Mouse (Mus musculus): ENCODE results near the gene Klhl28.

The Klhl28 gene

DNA sequence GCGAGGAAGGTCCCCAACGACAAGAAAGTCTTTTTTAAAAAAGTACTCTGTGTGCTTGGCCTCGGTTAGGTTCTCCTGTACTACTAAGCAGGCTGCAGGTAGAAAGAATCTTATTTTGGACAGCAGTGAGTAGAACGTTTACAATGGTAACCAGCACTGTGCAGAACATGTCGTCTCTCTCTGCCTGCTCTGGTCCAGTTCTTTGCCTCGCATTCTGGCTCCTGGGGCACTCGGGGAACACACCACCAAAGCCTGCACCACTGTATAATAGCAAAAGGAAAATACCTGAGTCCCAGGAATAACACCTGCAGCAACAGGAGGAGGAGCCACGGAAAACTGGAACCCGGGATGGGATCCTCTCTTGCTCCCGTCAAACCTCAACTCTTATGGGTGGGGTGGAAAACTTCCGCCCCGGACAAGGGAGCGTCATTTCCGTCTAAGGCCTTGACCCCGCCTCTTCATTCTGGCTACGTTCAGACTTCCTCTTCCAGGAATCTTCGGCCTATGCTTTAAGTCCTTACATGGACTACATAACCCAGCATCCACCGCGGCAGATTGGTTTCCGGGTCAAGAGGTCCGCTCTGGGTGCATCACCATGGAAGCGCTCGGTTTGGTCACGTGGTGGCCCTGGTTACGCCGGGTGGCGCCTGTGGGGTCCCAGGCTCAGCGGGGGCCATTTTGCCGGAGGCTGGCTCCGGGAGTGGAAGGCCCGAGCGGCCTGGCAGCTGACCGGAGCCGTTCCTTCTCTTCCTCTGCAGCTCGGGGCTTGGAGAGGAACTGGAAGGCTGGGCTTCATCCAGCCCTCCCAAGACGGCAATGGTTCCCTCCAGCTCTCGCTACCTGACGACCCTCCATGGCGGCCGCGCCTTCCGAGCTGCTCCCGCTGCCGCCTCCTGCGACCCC, at the start of gene Klhl28, which contains the start of gene Togaram1:
Gene Klhl28 (minus strand): TSS at position 411 of the 903 bp plus-strand sequence.
Gene Togaram1 (plus strand): TSS at position 681 of the 903 bp plus-strand sequence.
- DNase-seq (ENCODE audit: low spot score): peak; percentile 100

DNA sequence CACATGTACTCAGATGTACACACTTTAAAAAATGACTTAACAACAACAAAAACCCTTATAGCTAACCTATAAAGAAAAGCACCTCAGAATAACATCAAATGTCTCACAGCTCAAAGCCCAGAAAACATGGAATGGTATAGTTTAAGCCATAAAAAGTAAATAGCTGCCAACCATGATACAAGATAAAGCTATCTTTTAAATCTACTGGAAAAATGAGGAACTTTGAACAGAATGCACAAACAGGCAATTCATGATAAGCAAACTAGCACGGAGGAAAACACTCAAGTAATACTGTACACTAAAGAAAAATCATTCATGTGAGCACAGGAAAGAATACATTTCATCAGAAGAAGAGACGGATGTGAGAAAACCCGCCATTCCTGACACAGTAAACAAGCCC, 42.4 kb upstream of the Klhl28 start:
- no peak for DNase-seq (ENCODE audit: low spot score)

DNA sequence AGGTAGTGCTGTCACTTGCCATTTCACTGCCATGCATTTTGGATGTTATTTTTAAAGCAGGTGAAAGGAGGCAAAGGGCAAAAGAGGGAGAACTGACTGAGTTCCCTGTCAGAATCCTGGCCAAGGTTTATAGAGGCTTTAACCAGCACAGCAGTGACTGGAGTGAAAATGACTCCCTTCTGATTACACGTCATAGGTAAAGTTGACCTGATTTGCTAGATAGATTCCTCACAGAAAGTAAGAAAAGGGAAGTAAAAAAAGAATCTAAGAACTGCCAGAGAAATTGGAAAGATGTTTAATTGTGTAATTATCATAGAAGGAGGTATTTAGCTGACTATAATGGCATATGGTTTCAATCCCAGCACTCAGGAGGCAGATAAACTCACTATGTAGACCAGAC, 12.2 kb upstream of the Klhl28 start:
- DNase-seq (ENCODE audit: low spot score): no peak

DNA sequence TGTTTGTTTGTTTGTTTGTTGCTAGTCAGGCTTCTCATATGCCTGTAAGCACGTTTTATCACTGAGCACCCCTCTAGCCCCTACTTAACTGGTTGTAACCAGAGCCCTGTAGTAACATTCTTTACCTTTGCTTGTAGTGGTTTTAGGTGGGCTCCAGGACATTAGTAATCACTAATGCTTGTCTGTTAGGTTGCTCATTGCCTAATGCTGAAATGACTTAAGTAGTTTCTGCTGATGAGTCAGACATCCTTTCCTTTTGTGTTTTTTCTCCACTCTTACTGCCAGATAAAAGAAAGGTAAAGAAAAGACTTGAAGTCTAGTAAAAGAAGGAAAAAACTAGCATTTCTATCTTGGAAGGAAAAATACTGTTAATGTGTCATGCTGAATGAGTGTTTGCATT, 10.9 kb upstream of the Klhl28 start:
- no peak for DNase-seq (ENCODE audit: low spot score)

DNA sequence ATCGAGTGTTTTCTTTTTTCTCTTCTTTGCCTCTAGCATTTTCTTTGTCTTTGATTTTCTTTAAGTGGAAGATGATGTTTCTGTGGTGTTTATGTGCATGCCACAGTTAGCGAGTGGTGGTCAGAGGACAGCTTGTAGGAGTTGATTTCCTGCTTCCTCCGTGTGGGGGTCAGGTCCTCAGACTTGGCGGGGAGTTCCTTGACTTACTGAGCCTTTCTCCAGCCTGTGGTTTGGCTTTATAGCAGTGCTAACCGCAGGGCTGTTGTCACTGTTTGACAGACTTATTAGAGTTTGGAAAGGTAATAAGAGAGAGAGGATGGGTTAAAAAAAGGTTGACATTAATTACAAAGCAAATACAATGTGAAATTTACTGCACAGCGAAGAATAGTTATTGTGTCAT, 10.2 kb upstream of the Klhl28 start:
- DNase-seq (ENCODE audit: low spot score): no peak

DNA sequence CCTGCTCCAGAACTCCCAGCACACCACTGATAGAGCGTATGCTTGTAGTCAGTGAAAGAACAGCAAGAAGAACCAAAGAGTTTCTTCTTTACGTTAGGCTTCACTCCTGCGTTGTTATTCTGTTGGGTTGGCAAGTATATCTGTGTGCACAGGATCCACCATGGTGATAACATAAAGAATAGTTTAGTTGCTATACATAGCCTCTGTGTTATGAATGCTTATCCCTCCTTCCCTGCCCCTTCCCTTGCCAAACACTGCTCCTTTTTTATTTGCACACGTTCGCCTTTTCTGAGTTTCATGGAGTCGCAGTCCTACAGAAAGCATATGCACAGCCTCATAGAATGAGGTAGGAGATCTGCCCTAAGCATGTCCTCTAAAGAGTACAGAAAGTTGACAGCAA, 6.7 kb upstream of the Klhl28 start:
- no peak for DNase-seq (ENCODE audit: low spot score)

DNA sequence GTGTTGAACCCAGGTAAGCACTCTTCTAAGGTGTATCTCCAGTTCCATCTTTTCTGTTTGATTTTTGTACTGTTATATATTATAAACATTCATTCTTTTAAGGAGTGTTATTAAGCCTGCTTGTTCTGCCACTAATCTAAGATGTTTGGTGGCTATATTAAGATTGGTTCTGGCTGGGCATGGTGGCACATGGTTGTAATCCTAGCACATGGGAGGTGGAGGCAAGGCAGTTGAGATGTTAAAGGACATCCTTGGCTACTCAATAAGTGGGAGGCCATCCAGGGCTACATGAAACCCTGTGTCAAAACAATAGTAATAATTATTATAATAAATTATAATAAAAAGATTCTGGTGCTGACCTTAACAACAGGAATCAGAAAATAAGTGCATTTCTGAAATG, 6.1 kb upstream of the Klhl28 start:
- no peak for DNase-seq (ENCODE audit: low spot score)

DNA sequence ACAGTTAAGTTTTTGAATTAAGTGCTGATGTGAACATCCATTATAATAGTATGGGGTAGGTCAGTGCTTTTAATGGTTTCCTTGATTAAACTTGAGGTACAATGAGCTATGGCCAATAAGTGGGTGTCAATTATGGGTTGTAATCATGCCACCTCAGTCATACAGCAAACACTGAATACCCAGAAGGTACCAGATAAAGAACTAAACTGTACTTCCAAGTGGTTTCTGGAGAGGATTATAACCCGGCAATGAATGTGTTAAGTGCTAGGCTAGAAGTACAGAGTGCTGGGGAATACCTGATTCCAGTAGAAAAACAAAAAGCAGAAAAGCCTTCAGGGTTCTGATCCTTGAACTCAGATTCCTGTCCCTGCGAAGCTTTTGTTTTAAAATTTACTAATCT, 2.7 kb upstream of the Klhl28 start:
- no peak for DNase-seq (ENCODE audit: low spot score)

DNA sequence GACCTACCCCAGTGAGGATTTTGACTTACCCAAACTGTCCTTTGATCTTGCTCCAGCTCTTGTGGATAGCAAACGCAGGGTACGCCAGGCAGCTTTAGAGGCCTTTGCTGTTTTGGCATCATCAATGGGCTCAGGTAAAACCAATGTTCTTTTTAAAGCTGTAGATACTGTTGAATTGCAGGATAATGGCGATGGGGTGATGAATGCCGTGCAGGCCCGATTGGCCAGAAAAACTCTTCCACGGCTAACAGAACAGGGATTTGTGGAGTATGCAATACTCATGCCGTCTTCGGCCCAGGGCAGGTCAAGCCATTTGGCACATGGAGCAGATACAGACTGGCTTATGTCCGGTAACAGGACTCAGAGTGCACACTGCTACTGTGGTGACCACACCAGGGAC, 2.1 kb upstream of the Klhl28 start:
- no peak for DNase-seq (ENCODE audit: low spot score)

DNA sequence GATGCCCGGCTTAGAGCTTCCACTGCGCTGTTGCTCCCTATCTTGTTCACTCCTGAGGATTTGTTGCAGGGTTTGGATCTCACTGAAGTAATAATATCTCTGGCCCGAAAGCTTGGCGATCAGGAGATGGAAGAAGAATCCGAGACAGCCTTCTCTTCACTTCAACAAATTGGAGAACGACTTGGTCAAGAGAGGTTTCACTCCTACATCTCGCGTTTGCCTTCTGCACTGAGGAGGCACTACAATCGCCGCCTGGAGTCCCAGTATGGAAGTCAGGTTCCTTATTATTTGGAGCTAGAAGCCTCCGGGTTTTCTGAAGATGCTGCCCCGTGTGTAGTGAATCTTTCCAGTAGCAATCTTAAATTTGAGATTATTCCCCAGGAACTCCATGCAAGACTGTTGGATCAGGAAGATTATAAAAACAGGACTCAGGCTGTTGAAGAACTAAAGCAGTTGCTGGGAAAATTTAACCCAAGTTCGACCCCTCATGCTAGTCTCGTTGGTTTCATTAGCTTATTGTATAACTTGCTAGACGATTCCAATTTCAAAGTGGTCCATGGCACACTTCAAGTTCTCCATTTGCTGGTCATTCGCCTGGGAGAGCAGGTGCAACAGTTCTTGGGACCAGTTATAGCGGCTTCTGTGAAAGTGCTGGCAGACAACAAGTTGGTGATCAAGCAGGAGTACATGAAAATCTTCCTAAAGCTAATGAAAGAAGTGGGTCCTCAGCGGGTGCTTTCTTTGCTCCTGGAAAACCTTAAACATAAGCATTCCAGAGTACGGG, 1.5 kb upstream of the Klhl28 start:
- no peak for DNase-seq (ENCODE audit: low spot score)

DNA sequence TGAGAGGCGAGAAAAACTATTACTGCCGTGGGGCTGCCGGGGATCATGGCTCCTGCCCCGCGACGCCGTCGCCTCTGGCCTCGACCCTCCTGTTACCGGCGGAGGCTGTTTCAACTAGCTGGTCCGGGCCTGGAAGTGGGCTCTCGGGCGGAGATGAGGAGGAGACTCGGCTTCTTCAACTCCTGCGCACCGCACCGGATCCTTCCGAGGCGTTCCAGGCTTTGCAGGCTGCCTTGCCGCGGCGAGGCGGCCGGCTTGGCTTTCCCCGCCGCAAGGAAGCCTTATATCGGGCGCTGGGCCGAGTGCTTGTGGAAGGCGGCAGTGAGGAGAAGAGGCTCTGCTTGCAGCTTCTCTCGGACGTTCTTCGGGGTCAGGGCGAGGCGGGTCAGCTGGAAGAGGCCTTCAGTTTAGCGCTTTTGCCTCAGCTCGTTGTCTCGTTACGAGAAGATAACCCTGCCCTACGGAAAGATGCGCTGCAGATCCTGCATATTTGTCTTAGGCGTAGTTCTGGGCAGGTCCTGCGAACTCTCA, 832 bp upstream of the Klhl28 start:
- peak; percentile 72 for DNase-seq (ENCODE audit: low spot score)

DNA sequence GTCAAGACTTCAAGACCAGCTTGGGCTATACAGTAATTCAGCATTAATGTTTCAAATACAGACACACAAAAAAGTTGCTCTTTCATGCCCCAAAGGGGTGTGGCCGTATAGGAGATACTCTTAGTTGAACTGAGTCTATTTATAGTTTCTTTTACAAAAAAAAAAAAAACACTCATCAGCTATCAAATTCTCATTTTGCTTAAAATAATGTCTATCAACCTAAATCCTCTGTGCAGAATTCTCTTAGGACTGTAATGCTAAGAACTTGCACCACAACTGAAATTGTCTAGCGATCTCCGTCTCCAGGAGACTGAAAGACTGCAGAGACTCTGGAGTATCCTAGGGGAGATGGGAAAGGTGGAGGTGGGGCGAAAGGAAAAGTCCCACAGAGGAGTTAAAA, 774 bp downstream of the Klhl28 start:
- no peak for DNase-seq (ENCODE audit: low spot score)

DNA sequence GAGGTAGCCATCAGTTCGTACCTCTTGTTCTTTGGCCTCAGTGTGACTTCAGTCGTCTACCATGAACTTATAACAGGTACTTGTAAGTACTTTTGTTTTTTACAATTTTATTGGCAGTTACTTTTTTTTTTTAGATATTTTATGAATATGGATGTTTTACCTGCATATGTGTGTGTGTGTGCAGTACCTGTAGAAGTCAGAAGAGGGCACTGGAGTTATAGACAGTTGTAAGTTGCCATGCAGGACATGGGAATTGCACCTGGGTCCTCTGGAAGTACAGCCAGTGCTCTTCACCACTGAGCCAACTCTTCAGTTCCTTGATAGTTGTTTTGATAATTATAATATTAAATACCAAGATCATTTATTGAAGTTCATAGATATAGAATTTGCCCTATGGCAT, 27.8 kb downstream of the Klhl28 start:
- DNase-seq (ENCODE audit: low spot score): peak; percentile 9

DNA sequence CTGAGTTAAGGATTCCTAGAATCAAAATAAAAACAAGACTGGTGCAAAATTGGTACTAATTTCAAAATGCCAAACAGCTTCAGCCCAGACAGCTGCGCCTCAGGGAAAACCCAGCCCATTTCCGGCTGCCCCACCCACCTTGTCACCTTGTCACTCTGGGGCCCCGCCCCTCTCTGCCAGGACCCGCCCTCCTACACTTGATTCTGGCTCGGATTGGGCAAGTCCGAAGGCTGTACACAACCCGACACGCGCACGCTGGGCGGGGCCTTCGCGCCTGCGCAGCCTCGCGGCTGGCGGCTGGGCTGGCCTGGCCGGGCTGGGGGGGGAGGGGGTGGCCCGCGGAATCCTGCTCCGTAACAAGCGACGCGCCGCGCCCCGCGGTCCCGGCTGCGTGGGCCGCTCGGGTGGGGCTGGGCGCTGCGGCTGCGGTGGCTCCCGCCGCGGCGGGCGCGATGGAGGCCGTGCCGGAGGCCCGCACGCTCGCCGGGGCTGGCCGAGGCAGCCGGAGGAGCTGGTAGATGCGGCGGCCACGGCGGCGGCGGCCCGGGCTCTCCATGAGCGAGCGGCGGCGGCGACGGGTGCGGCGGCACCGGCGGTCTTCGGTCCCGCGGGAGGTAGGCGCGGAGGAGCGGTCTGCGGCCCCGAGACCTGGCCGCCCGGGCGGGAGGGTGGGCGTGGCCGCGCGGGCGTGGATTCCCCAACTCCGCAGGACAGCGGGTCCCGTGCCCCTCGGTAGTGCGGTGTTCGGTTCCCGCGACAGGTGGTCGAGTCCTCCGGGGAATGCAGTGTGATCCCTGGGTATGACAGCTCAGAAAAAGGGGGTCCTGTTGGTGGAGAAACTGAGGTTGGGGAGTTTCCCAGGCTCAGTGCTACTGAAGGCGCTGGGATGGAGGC, 47.5 kb downstream of the Klhl28 start, which contains the start of gene Gm527:
Gene Gm527 (plus strand): TSS at position 329 of the 894 bp plus-strand sequence.
- DNase-seq (ENCODE audit: low spot score): peak; percentile 94

DNA sequence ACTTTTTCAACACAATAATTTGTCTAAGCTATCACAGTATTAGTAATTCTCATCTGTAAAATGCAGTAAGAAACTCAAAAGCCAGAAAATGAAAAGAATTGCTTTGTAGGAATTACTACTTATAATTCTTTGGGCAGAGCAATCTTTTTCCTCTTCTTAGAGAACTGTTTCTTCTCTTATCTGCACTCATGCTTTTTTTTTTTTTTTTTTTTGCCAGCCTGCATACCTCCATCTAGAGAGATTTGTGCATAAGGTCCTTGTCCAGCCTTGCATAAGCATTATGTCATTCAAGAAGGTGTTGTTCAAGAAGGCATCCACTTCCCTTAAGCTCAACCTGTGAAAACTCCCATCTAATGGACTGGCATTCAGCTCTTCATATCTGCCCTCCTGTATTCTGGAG, 48.6 kb downstream of the Klhl28 start:
- DNase-seq (ENCODE audit: low spot score): no peak

DNA sequence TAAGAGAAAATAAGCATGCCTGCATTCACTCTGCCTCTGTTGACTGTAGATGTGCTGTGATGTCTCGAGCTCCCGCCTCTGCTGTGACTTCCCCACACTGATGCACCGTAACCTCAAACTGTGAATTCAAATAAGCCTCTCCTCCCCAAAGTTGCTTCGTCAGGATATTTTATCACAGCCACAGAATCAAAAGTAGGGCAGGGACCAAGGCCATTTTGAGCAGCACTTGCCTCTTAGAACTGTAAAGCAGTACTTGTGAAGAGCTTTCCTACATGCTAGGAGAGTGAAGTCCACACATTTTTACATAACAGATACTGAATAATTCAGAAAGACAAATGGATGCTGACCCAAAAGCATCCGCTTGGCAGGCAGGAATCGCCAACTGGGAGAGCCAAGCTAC, 52.3 kb downstream of the Klhl28 start:
- no peak for DNase-seq (ENCODE audit: low spot score)

DNA sequence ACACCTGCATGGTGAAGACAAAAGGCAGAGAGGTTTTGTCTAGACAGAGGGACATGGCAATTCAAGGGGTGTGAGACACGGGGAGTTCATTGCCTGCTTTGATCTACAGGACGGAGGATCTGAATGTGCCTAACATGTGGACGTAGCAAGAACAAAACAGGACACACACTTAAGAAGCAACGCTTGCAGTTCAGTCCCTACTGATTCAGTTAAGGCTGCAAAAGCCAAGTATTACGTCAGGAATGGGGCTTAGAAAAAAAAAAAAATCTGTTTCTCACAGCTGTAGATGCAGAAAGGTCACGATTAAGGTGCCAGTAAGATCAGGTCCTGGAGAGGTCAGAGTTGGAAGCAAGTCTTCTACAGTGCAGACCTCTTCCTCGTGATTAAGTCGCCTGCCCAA, 62.1 kb downstream of the Klhl28 start:
- no peak for DNase-seq (ENCODE audit: low spot score)

DNA sequence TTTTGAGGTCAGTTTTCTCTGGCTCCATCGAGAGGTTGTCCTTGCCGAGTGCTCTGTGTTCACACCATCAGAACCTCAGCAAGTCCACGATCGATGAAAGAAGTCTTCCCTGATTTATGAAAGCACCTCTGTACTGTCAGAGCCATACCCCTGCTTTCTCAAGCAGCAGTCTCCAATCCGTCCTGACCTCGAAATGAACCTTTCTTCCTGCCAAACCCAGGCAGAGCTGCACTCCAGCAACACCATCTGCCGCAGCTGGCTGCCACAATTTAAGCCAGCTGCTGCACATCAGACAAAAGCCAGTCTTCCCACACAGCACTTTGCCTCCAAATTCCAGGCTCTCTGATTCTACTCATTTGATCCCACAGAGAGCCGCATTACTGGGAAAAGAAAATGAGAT, 62.8 kb downstream of the Klhl28 start:
- no peak for DNase-seq (ENCODE audit: low spot score)

DNA sequence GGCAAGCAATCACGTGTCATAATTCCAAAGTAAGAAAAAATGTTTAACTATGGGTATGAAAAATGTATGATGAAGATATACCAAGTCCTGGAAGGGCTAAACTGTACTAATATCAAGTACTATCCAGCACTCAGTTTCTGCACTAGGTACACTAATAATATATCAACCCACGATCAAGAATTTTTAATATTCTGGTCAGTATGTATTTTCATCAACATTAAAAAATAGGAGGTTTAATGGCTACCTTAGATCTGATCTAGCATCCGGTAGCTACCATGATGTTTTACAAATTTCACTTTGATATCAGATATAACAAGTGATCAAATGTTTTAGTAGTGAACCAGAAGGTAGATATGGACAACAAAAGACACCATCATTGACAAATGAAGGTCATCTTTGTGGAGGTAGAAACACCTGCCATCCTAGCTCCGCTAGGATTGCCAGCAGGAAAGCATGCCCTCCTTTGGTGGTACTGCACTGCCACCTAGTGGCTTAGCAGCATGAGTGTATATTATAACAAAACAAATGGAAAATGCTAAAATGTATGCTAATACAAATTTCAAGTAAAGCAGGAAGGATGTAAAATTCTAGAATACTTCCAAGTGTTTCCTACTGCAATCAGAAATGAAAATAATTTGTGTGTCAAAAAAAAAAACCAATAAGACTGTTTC, 68.1 kb downstream of the Klhl28 start:
- DNase-seq (ENCODE audit: low spot score): peak; percentile 22

Data from T-cell, adult 2 months (primary cell).